Mouse (Mus musculus): ENCODE measurements around the gene Ncoa1.

- TF ChIP-seq CTCF (IDR thresholded peaks at IDR 0.05; ENCODE audit: low read depth, low read length) (no peak), POLR2AphosphoS5 (IDR thresholded peaks at IDR 0.05; ENCODE audit: insufficient replicate concordance, low read depth, low read length) (no peak)
These were observed 46.8 kb upstream of the Ncoa1 start for GRCm38 (mm10) chr12:4523688-4524298.

Measured in G1E (cell line).